Mouse (Mus musculus) hindbrain, embryonic 16.5 days (tissue): ENCODE measurements at regions not wholly inside any gene's neighbourhood (a gene's known extent, or its start where the extent isn't known, plus 50 kb on each side); places are given as distances from the start of the nearest gene placed in this dataset.

Experiments
- ATAC-seq: fragments of 200-750 bp; cut with Nextera tagmentation; 2 replicates; pipeline ENCODE4 v1.8.0; 2017; ENCODE audit warnings: moderate TSS enrichment, moderate library complexity
- H3K27ac ChIP-seq: fragments of 300-500 bp; sonication (generic); 2 replicates; pipeline ENCODE4 v1.5.1; 2014; ENCODE audit warnings: low read depth, mild to moderate bottlenecking, control low read depth, low read length, moderate library complexity
- H3K27me3 ChIP-seq: fragments of 300-500 bp; sonication (generic); replicated peaks from 2 replicates; pipeline ENCODE4 v1.6.1; 2014; ENCODE audit warnings: low read length; ENCODE audit not compliant: control insufficient read depth, insufficient read depth
- H3K36me3 ChIP-seq: fragments of 300-500 bp; sonication (generic); 2 replicates; pipeline ENCODE4 v1.6.1; 2014; ENCODE audit warnings: mild to moderate bottlenecking, low read length, moderate library complexity, mixed read lengths; ENCODE audit not compliant: control insufficient read depth, insufficient read depth
- H3K4me1 ChIP-seq: fragments of 300-500 bp; sonication (generic); 2 replicates; pipeline ENCODE4 v1.6.1; 2014; ENCODE audit warnings: low read depth, low read length; ENCODE audit not compliant: control insufficient read depth, insufficient read depth
- H3K4me2 ChIP-seq: fragments of 300-500 bp; sonication (generic); 2 replicates; pipeline ENCODE4 v1.6.1; 2014; ENCODE audit warnings: mild to moderate bottlenecking, low read length, control low read depth, moderate library complexity
- H3K4me3 ChIP-seq: fragments of 300-500 bp; sonication (generic); 2 replicates; pipeline ENCODE4 v1.5.1; 2014; ENCODE audit warnings: mild to moderate bottlenecking, low read length, control low read depth, moderate library complexity
- H3K9ac ChIP-seq: fragments of 300-500 bp; sonication (generic); 2 replicates; pipeline ENCODE4 v1.6.1; 2014; ENCODE audit warnings: low read depth, mild to moderate bottlenecking, control low read depth, low read length, moderate library complexity
- H3K9me3 ChIP-seq: fragments of 300-500 bp; sonication (generic); 2 replicates; pipeline ENCODE4 v1.6.1; 2014; ENCODE audit warnings: mild to moderate bottlenecking, low read length, moderate library complexity; ENCODE audit not compliant: control insufficient read depth
- WGBS: fragments of 180-500 bp; shearing (Covaris S2); extraction: QIAGEN DNeasy Blood & Tissue Kit; methylation state at CpG from one replicate; pipeline ENCODE4 v1.1.7; 2014; 5-methylcytosine and 5-hydroxymethylcytosine counted together

DNA sequence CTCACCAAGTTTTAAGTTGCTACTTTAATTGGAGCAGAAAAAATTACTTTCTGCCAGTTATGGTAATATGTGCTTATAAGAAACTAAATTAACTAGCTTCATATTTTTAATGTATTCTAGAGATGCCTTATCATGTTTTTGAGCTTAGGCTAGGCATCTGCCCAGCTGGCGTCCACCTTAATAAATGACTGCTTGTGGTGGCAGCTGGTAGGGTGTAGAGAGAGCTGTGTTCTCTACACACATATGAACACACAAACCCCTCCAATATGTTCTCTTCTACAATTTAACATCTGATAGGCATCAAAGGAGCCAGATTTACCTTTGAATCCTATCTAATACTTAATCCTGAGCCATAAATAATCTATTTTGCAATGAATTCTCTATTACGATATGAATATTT, 173.4 kb downstream of the Gm4340 start:
- Histone ChIP-seq H3K27me3 (no peaks in the 10 kb centered on the region), H3K36me3 (no peaks in the 10 kb centered on the region), H3K4me1 (no peaks in the 10 kb centered on the region), H3K9ac (no peak overlapping the region), H3K4me3 (no peak overlapping the region), H3K27ac (no peak overlapping the region), H3K9me3 (no peaks in the 10 kb centered on the region), H3K4me2 (no peak overlapping the region)
- WGBS = 85% methylated on average over 2 of the region's 2 CpGs
- ATAC-seq = no peak

DNA sequence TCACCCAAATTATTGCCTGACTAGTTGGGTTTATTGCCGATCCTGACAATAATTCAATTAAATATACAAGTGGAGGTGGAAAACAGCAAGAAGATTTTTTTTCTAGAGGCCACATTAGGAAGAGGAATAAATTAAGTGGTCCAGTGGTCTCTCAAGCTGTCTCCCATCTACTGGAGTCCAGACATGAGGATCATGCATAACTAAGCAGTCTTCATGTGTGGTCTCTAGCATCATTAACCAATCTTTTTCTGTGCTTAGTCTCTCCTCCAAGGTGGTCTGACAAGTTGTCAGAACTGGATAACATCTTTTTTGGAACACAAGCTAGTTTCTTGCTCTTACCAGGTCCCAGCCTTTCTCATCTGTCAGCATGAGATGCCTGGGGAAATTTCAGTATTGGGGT, 180.7 kb downstream of the Gm4340 start:
- ATAC-seq = no peak
- no peak overlapping the region for H3K4me2 ChIP-seq
- H3K27me3 ChIP-seq = no peaks in the 10 kb centered on the region
- H3K4me3 ChIP-seq = no peak overlapping the region
- H3K36me3 ChIP-seq = no peaks in the 10 kb centered on the region
- H3K9ac ChIP-seq = no peak overlapping the region
- no peaks in the 10 kb centered on the region for H3K9me3 ChIP-seq
- H3K27ac ChIP-seq = no peak overlapping the region
- WGBS = 57% methylated on average over 1 of the region's 1 CpGs
- no peaks in the 10 kb centered on the region for H3K4me1 ChIP-seq

DNA sequence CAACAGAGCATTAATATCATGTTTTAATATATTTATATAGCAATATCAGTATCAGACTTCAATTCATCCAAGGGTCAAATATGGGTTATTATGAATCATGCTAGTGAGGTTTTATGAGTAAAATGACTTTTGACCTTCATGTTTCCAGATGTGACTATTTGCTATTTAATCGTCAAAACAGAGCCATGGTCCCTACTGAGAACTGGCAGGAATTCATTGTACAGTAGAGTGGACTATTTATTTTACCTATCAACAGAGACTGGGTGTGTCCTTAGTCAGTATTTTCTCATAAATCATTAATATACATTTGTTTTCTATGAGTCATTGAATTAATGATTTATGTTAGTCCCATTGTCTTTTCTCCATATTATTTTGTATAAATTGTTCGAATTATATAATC, 194.4 kb downstream of the Gm4340 start:
- ATAC-seq = no peak
- Histone ChIP-seq H3K27me3 (no peaks in the 10 kb centered on the region), H3K9me3 (no peaks in the 10 kb centered on the region), H3K4me2 (no peak overlapping the region), H3K4me3 (no peak overlapping the region), H3K36me3 (no peaks in the 10 kb centered on the region), H3K27ac (no peak overlapping the region), H3K4me1 (no peaks in the 10 kb centered on the region), H3K9ac (no peak overlapping the region)
- WGBS = 74% methylated on average over 2 of the region's 2 CpGs

DNA sequence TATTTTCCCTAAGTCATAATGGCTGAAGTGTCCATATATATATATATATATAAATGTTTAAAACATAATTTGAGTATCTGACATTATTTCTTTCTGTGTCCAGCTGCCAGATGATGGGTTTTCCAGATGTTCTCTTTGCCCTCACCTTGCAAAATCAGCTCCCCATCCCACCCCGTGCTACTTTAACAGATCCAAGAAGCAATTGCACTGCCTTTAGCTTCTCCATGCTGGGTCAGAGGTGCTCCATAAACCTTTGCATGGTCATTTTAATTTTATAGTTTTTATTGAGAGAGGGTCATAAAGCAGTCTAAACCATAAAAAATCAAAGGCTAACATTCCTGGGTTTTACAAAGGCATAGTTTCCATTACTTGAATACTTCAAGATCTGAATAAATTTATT, 201.9 kb downstream of the Gm4340 start:
- 78% methylated on average over 1 of the region's 1 CpGs for WGBS

DNA sequence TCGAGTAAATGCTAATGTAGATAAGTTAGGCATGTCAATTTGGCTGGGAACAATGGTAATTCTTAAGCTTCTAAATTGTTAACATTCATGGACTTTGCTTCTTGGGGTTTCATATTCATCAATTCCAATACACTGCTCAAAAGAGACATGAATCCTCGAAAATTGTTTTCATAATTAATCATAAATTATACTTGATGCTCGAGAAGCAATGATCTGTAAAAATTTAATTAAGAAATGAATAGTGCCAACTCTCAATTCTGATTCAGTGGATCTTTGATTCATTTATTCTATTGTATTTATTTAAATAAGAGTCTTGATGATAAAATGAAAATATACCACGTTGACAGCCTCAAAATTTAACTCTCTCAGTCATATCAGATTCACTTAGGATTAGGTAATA, 214.9 kb downstream of the Gm4340 start:
- Histone ChIP-seq H3K27me3 (no peaks in the 10 kb centered on the region), H3K9me3 (no peaks in the 10 kb centered on the region), H3K27ac (no peak overlapping the region), H3K9ac (no peak overlapping the region), H3K4me2 (no peak overlapping the region), H3K4me3 (no peak overlapping the region), H3K4me1 (no peaks in the 10 kb centered on the region), H3K36me3 (no peaks in the 10 kb centered on the region)
- 52% methylated on average over 4 of the region's 4 CpGs for whole genome bisulfite sequencing
- ATAC-seq = no peak

More for the DNA sequence above, 201.9 kb downstream of the Gm4340 start:
- Histone ChIP-seq H3K4me2 (no peak overlapping the region), H3K9me3 (no peaks in the 10 kb centered on the region), H3K27me3 (no peaks in the 10 kb centered on the region), H3K27ac (no peak overlapping the region), H3K4me3 (no peak overlapping the region), H3K9ac (no peak overlapping the region), H3K4me1 (no peaks in the 10 kb centered on the region), H3K36me3 (no peaks in the 10 kb centered on the region)
- ATAC-seq = no peak

DNA sequence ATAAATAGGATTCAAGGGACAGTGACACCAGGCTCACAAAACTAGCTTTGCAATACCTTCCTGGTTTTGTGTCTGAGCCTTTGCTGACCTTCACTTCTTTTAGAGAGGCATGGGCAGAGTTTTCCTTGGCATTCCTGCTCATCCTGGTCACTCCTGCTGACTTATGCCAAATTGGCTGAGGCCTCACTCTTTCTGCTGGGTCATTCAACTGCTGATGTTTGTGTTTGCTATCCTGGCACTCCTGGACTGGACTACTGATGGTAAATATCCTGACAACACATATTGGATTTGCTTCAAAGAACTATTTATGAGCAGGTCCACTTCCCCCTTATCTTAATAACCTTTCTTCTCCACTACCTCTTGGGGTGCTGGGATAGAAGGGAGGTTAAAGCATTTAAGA, 228.7 kb downstream of the Gm4340 start:
- no peaks in the 10 kb centered on the region for H3K4me1 ChIP-seq
- H3K4me3 ChIP-seq = no peak overlapping the region
- H3K36me3 ChIP-seq = no peaks in the 10 kb centered on the region
- no peaks in the 10 kb centered on the region for H3K9me3 ChIP-seq
- H3K27ac ChIP-seq = no peak overlapping the region
- H3K9ac ChIP-seq = no peak overlapping the region
- ATAC-seq = no peak
- H3K4me2 ChIP-seq = no peak overlapping the region
- H3K27me3 ChIP-seq = no peaks in the 10 kb centered on the region

DNA sequence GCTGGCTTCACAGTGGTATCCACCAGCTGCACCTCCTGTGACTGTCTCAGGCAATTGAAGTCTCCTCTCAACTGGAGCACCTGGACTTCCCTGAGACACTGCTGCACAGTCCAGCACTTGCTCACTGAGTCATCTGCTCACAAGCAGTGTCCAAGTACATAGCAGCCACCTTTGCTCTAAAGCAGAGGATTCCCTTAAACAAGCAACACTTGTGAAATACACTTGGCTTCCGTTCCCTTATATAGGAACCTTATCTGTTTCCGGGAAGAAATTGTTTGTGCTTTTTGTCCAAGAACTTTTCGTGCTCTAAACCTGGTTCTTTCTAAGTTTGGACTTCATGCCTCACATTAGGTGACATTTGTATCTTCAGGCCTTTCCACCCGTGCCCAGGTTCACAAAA, 229.3 kb downstream of the Gm4340 start:
- ATAC-seq = no peak
- H3K27ac ChIP-seq = no peak overlapping the region
- no peak overlapping the region for H3K9ac ChIP-seq
- H3K4me2 ChIP-seq = no peak overlapping the region
- H3K9me3 ChIP-seq = no peaks in the 10 kb centered on the region
- H3K27me3 ChIP-seq = no peaks in the 10 kb centered on the region
- no peak overlapping the region for H3K4me3 ChIP-seq
- WGBS = 82% methylated on average over 4 of the region's 4 CpGs
- H3K4me1 ChIP-seq = no peaks in the 10 kb centered on the region
- no peaks in the 10 kb centered on the region for H3K36me3 ChIP-seq

DNA sequence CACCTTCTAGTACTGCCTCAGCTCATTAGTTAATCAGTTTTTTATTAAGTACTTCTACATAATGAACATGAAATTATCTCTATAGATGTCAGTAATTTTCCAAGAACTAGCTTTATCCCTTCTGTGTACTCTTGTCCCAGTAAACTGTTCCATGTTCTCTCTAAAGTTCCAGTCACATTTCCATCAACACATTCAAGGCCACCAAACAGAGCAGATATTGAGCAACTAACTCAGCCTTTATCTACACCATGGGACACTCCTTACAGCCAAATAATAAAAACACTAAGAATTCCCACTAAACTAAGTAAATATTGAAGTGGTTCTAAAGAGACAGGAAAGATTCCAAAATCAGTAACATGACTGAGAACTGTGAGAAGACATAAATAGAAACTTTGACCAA, 229.9 kb downstream of the Gm4340 start:
- no peak overlapping the region for H3K9ac ChIP-seq
- no peak overlapping the region for H3K4me3 ChIP-seq
- no peaks in the 10 kb centered on the region for H3K4me1 ChIP-seq
- no peak overlapping the region for H3K27ac ChIP-seq
- H3K4me2 ChIP-seq = no peak overlapping the region
- H3K36me3 ChIP-seq = no peaks in the 10 kb centered on the region
- H3K9me3 ChIP-seq = no peaks in the 10 kb centered on the region
- ATAC-seq = no peak
- no peaks in the 10 kb centered on the region for H3K27me3 ChIP-seq

DNA sequence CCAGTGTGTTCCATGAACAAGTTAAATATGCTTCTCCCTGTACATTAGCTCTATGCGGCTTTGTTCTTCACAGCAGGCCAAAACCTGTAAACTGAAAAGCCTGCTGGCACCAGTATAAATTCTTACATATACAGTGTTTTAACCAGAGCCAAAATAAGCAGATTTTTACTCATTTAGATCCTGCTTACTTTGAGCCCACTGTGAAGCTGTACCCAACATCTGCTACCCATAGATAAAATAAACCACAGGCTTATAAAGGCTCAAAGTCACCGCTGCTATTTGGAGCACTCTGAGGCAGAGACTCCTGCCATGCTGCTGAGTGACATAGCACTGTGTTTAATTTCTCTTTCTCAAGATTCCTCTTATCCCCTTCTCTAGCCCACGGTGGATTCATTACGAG, 251.1 kb downstream of the Gm4340 start:
- H3K36me3 ChIP-seq = no peaks in the 10 kb centered on the region
- H3K4me2 ChIP-seq = no peak overlapping the region
- 79% methylated on average over 4 of the region's 4 CpGs for WGBS
- no peak overlapping the region for H3K9ac ChIP-seq
- H3K4me3 ChIP-seq = no peak overlapping the region
- no peaks in the 10 kb centered on the region for H3K9me3 ChIP-seq
- no peak for ATAC-seq
- no peak overlapping the region for H3K27ac ChIP-seq
- H3K27me3 ChIP-seq = no peaks in the 10 kb centered on the region
- no peaks in the 10 kb centered on the region for H3K4me1 ChIP-seq
